Mouse (Mus musculus) kidney, postnatal 25 days (tissue): ENCODE measurements around the gene Mybbp1a.
"Not testable (repeated sequence)": the region's sequence is repeated elsewhere in the genome, so short reads cannot be mapped to it uniquely, and the experiment has no call there.

ENCODE experiments used
- DNase-seq, 2 experiments: peaks; one replicate each; pipeline ENCODE4 v3.0.0; 2021; ENCODE audit warnings: mixed read lengths in 2 of 2

The Mybbp1a gene

GRCm38 (mm10) chr11:72413601-72414190 lies 27.5 kb upstream of the Mybbp1a start:
- no peak for DNase-seq

DNA sequence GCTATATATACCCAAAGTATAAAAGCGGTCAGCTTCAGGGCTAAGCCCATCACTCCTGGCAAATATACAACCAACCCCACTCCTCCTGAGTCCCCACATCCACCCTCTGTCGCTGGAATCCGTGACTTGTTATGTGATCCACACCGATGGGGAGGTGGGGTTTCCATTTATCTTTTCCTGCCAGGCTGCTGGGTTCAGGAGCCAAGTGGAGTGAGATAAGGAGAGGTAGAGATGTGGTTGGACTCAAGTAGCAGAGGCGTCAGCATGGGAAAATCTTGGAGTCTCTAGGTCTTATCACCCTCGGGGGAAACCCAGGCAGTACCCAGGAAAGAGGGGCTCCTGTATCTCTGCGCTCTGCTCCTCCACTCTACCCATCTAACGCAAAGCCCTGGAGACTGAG lies 26.0 kb upstream of the Mybbp1a start:
- no peak for DNase-seq

- DNase-seq: no peak
Measured at GRCm38 (mm10) chr11:72416666-72417065, 24.5 kb upstream of the Mybbp1a start.

GRCm38 (mm10) chr11:72417376-72417775 lies 23.8 kb upstream of the Mybbp1a start:
- no peak for DNase-seq

- peak; percentile 78 to 90 for DNase-seq
Measured at GRCm38 (mm10) chr11:72418227-72418626, 22.9 kb upstream of the Mybbp1a start.

DNA sequence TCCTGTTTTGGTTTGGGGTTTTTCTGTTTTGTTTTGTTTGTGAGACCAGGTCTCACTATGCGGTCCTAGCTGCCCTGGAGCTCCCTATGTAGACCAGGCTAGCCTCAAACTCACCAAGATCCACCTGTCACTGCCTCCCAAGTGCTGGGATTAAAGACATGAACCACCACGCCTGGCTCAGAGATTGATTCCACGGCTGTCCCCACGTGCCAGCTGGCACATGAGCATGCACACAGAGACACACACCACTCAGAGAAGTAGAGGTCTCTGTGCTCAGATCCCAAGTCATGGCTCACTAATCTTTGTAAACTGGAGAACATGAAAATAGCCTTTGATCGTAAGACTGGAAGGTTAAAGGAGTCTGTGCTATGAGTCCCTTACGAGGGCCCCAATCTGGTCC lies 22.1 kb upstream of the Mybbp1a start:
- no peak for DNase-seq

GRCm38 (mm10) chr11:72420460-72421122 lies 20.6 kb upstream of the Mybbp1a start:
- no peak for DNase-seq

- no peak for DNase-seq
Measured at GRCm38 (mm10) chr11:72421518-72422278, 19.5 kb upstream of the Mybbp1a start.

DNA sequence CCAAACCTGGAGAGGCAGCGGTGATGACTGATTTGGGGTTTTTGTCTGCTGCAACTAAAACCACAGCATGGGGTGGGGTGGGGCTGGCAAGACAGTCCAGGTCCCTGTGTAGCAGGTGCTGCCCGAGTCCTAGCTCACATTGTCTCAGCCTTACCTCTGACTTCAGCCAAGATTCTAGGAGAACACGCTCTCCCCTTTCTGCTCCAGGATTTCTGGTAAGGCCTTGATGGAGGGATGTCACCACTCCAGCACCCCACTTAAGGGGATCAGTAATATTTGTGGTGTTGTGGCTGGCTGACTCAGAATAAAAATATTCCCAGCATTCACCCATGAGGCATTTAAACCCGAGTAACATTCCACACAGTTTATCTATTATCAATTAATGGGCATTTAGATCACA lies 17.5 kb upstream of the Mybbp1a start:
- no peak for DNase-seq

DNA sequence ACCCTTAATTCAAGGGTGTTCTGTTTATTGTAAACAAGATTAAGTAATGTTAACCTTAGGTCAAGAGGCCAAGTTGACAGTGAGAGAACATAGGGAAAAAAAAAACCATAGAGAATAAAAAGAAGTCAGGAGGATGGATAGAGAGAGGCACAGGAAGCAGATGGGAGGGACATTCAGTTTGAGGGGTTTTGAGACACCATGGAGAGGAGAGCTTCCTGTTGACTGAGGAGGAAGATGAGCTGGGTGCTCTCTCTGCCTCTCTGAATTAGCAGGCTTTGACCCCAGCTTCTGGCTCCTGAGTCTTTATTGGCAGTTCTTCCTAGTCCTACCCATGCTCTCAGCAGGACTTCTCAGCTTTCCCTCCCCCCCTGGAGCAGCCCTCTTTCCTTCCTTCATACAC lies 16.0 kb upstream of the Mybbp1a start:
- DNase-seq: no peak

DNA sequence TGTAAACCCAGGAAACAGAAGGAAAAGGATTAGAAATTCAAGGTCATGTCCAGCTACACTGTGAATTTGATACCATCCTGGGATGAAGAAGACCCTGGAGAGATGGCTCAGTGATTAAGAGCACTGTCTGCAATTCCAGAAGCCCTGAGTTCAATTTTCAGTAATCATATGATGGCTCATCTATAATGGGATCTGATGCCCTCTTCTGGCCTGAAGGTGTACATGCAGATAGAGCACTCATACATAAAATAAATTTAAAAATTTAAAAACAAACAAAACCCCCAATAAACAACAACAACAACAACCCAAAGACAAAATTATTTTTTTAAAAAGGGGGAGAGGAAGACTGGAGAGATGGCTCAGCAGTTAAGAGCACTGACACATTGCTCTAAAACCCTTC lies 14.3 kb upstream of the Mybbp1a start:
- no peak for DNase-seq

GRCm38 (mm10) chr11:72428694-72429093 lies 12.5 kb upstream of the Mybbp1a start:
- DNase-seq: peak; percentile 91 to 95

- peak; percentile 79 to 87 for DNase-seq
Measured at GRCm38 (mm10) chr11:72429288-72429690, 11.9 kb upstream of the Mybbp1a start.

DNA sequence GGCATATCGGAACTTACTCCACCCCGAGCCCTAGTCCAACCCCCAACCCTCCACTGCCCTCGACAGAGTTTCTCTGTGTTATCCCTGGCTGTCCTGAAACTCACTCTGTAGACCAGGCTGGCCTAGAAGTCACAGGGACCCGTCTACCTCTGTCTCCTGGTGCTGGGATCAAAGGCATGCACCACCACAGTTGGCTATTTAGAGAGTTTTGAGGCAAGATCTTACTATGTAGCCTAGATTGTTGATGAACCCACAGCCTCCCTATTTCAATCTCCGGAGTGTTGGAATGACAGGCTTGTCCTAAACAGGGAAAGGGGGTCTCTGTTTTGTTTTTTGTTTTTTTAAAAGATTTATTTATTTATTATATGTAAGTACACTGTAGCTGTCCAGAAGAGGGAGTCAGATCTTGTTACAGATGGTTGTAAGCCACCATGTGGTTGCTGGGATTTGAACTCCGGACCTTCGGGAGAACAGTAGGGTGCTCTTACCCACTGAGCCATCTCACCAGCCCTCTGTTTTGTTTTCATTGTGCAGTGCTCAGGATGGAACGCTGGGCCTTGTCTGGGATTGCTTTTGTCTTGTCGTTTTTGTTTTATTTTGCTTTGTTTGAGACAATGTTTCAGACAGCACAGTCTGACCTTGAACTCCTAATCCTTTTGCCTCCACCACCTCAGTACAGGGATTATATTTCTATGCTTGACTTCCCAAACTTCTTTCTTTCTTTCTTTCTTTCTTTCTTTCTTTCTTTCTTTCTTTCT lies 10.7 kb upstream of the Mybbp1a start:
- not testable (repeated sequence) for DNase-seq

GRCm38 (mm10) chr11:72434963-72435693 lies 6.0 kb upstream of the Mybbp1a start, which contains the start of gene Ggt6:
TSS of gene Ggt6 (plus strand) at chr11:72435526.
- DNase-seq: peak; percentile 88 to 92

DNA sequence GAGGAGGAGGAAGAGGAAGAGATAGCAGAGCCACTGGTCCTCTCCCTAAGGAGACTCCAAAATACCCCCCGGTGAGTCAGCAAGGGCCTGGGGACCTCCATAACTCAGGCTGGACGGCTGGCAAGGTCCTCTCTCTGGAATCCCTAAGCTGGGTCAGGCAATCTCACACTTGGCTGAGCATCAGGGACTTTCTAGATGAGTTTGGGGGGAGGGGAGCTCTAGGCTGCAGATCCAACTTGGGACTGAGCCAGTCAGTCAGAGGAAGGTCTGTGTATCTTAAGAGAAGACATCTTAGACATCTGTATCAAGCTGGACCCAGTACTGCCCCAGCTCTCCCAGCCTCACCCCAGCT lies 5.5 kb upstream of the Mybbp1a start:
- DNase-seq: peak; percentile 81 to 85

- peak; percentile 54 to 70 for DNase-seq
Measured at GRCm38 (mm10) chr11:72436271-72436670, 4.9 kb upstream of the Mybbp1a start.

- DNase-seq: peak; percentile 38 to 70
Measured at GRCm38 (mm10) chr11:72436756-72437650, 4.2 kb upstream of the Mybbp1a start.

DNA sequence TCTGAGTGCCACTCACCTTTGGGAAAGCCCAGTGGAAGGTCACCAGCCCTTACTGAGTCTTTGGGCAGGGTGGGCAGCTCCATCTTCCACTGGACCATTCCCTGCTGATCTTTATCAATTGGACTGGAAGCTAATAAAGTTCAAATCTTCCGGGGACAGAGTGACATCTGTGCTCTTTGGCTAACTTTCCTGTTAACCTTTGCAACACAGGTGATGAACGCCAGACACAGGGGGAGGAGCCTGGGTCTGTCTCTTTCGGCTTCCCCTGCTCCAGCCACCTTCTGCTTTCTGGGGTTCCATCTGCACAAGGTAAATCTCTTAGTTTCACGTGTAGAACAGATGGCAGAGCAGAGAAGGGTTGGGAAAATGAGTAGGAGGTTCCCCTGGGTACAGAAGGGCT lies 2.7 kb upstream of the Mybbp1a start:
- no peak for DNase-seq

GRCm38 (mm10) chr11:72440597-72440964 lies 574 bp upstream of the Mybbp1a start:
- not testable (repeated sequence) for DNase-seq

DNA sequence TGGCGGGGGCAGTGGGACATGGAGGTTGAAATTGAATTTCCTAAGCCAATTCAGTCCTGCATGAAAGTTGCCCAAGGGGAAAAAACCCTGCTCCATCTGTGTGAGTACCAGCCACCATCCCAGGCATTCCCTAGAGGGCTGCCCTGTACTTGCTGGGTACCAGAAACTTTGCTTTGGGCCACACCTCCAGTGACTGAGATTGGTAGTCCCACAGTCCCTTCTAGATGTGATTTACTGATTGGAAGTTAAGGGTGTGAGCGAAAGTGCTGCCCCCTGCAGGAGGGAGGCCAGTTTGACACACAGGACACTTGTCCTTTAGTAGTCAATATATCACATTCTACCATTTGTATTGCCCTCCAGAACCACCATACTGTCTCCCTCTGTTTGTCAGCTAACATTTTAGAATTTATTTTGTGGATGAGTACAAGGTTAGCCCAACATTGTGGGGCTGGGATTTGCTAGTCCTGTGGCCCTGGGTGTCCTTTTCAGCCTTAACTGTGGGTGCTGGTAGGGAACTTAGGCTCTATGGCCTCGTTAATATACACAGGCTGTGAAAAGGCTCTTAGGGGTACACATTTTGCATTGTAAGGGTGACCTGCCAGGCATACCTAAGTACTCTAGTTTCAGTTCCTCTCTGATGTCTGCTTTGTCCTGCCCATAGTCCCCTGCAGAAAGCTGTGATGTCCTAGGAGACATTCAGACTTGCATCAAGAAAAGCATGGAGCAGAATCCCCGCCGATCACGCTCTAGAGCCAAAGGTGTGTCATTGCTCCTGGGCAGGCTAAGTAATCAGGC lies 5.4 kb downstream of the Mybbp1a start:
- DNase-seq: peak; percentile 57 to 65
